Mouse (Mus musculus) liver, embryonic 14 days (tissue): ENCODE measurements around the gene Tle4. TPM values are rescaled to one million over a fixed set of nuclear protein-coding genes. Genes with fewer than 3 reads are reported as not detected.

Source experiments
- polyA plus RNA-seq: library from polyadenylated mRNA; depleted of rRNA; stranded (reverse); fragments of >200 nt; gene quantifications from 2 replicates; pipeline ENCODE4 v1.2.3, GENCODE M21; 2012; rRNA removed

Gene Tle4
- 3.9 and 4.8 TPM in 2 replicates for polyA plus RNA-seq

GRCm38 (mm10) chr19:14597917-14598689, at the start of gene Tle4:
Gene Tle4 (minus strand): TSS chr19:14598051.

